Mouse (Mus musculus): Measurements from ENCODE around the gene Gsdmc4.
A peak's percentile ranks its signal among the peaks of the same experiment; 100 is the strongest.
"Not testable (repeated sequence)": the region's sequence is repeated elsewhere in the genome, so short reads cannot be mapped to it uniquely, and the experiment has no call there.

The Gsdmc4 gene

DNA sequence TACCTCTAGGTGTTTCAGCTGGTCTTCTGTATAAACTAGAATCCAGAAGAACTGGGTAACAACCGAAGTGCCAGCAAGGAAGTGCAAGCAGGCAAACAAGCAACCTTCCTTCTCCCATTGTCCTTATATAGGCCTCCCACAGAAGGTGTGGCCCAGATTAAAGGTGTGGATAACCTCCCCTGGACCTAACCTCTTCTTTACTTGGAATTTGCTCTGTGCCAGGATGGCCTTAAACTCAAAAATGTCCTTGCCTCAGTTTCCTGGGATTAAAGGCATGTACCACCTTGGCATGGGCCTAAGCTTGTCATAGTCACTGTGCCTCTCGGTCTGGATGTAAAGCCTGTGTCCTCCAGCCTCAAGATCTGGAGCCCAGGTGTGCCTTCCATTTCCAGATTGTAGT is at the start of gene Gsdmc4:
TSS of gene Gsdmc4 (minus strand) at position 101 of the 400 bp plus-strand sequence.
- DNase-seq = not testable (repeated sequence)

DNA sequence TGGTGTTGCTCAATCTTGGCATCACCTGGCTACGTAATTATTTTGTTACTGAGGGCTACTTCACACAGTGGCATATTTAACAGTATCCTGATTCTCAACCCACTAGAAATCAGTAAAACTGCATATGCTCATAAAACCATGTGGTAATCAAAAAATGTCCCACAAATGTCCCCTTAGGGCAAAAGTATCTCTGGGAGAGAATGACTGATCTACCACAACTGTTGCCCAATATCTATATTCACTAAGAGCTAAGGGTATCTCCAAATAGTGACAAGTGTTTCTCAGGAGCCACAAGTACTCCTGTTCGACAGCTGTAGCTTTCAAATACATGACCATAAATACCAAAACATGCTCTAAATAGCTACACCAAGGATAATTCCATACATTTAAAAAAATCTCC is 48.4 kb upstream of the Gsdmc4 start:
- DNase-seq = no peak

DNA sequence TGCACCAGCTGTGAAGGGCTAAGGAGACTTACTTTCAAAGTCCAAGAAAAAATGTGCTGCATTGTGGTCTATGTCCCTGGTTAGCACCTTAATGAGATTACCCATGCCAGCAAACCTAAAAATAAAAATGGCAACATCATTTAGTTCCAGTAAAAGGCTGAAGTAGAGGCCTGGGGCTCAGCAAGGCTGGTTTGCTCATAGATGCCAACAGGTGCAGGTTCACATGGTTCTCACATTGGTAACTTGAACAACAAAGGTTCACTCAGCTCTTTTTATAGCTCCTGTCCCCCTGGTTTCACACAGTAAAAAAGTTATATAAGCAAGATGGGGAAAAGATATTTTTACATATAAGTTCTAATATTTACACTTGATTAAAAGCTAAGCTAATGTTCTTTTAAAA is 45.5 kb upstream of the Gsdmc4 start:
- DNase-seq = no peak

DNA sequence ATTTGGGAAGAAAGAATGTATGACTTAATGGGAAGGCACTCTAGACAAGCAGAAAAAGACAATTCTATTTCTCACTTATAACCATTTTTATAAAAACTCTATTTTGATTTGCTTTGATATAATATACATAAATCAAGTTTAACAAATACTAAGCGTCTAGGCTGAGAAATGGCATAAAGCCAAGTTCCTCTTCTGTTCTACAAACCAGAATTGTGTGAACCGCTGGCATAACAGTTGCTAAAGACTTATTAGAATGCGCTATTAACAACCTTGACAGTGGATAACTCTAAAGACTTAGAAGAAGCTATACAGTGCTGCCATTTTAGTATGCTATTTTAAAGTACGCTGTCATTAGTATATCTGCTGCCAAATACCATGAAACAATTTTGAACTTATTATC is 41.2 kb upstream of the Gsdmc4 start:
- DNase-seq = no peak

DNA sequence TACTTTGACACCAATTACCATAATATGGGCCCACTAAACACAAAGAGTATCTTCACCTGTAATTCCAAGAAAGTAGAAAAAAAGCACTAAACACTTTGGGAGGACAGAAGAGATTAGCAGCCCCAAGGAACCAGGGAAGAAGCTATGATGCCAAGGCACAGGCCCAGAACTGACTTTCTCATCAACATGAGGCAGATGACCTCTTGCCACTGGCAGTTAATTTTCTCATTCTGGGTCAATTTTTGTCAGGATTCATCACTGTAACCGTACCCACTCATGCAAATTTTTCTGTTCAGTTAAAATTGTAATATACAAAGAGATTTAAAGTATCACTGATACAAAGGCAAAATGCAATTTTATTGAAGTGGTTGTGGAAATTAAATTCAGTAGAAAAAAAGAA is 29.1 kb upstream of the Gsdmc4 start:
- DNase-seq = no peak

DNA sequence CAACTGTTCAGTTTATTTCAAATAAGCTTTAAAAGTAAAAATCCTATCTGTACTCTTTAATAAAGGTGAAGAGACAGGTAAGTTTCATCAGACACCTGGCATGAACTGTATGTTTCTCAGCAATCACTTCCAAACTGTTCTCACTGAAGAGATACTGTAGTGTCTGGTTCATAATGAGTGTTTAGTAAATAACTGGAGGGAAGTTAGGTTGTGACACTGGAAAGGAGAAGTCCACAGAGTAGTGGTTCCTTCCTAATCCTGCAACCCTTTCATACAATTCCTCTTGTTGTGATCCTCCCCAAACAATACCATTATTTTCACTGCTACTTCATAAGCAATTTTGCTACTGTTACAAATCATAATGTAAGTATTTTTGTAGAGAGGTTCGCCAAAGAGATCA is 20.6 kb upstream of the Gsdmc4 start:
- DNase-seq = no peak

DNA sequence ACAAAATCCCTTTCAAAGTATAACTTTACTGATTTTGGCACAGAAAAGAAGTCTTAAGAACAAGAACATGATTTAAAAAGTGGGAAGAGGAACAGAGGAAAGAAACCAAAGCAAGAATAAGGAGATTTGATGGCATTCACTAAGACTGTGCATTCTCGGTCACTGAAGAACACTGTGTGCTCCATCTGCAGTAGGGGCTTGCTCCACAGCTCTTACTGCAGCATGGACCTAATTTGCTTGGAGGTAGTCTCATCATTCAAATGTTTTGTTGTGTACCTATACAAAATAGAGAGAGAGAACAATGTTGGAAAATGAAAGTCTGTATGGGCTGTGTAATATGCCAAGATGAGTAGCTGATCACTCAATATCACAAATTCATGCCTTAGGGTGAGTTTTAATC is 19.3 kb upstream of the Gsdmc4 start:
- DNase-seq = no peak

DNA sequence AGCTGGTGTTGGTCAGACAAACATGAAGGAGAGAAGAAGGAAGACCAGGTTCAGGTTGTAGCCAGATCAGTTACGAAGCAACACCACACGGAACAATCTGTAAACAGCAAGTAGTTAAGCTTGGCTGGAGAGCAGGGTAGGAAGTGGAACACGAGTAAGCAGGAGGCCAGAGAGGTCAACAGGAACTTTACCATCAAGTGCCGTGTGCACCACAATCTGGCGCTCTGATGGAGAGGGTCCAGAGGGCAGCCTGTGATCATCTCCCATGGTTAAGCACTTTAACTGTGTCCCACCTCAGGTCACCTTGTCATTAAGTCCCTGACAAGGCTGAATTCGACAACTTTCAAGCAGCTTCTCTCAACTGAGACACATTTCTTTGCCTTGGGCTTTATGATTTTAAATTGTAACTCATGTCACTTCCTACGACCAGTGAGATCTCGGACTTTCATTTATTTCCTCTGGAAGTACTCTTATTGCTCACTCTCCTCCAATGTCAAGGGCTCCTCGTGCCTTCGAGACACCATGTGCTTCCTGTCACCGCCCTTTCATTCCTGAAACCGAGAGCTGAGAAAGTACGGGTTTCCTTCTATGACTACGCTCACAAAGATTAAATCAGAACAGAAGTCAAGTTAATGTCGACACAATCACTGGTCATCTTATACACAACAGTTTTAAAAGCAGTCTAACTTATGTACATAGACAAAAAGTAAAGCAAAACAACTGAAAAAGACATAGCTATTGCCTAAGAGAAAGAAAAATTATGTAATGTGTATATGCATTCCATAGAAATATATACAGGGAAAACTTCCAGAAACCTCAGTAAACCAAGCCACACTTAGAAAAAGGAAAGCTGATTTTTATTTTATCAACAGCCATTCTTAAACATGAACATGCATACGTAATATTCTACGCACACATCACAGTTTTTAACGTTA is 18.3 kb upstream of the Gsdmc4 start:
- DNase-seq = no peak

DNA sequence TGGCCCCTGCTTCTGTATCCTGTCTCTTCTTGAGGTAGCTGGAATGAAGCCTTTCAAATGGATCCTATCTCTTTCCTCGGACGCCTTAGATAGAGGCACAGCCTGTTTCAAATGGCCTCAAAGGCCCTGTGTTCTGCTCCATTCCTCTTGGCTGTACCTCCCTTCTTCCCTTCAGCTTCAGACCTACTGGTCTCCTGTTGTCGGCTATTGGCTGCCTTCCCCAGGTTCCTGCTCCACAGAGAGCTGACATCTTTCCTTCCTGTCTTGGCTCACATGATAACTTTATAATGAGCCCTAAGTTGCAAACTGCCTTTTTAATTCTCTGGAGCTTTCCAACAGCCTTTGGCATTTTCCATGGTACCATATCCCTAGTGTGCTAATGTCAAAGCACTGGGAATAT is 14.1 kb upstream of the Gsdmc4 start:
- DNase-seq = no peak

DNA sequence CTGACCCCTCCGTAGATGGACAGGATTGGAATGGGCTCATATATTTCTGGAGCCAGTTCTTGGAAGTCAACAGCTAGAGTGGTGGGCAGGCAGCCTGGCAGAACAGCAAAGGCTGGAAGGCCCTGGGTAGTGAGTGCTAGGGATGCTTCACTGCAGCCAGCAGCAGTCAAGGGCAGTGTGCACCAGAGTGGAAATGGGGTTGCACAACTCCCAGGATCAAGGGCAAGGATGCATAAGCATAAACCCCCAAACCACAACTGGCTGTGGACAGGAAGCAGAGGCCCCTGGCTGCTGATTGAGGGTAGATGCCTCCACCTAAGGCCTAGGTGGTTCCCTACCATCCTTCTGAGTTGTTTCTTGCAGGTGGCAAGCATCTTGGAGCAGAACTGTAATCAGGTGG is 12.4 kb upstream of the Gsdmc4 start:
- DNase-seq = no peak

DNA sequence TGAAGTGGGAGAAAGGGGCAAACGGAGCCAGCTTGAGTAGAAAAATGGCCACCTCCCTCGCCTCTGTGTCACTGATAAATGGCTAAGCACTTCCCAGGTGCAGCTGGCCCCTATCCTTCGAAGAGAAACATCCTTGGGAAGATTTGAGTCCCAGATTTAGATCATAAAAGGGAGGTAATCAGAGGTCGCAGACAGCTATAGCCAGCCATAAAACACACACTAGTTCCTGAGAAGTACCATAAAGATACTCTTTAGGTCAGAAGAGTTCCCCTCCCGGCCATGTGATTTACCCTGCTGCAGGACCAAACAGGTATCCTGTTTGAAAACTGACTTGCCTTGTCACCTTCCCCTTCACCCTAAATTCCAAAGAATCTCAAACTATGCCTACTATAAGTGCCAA is 9.5 kb upstream of the Gsdmc4 start:
- not testable (repeated sequence) for DNase-seq

DNA sequence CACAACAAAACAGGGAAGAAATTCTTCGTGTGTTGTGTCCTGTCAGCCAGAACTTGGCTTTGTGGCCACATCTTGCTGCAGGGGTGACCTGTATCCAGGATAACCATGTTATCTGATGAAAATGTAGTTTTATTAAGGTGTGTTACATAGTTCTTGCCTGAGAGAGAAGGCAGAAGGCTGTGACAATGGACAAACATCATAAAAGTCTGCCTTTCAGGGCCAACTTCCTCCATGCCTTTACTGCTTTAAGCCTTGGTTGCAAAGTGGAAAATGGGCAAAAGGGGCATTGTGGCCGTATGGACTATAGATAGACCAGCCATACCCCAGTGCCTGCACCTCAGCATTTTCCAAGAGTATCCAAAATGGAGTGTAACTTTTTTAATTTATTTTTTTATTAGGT is 7.6 kb upstream of the Gsdmc4 start:
- DNase-seq = not testable (repeated sequence)

DNA sequence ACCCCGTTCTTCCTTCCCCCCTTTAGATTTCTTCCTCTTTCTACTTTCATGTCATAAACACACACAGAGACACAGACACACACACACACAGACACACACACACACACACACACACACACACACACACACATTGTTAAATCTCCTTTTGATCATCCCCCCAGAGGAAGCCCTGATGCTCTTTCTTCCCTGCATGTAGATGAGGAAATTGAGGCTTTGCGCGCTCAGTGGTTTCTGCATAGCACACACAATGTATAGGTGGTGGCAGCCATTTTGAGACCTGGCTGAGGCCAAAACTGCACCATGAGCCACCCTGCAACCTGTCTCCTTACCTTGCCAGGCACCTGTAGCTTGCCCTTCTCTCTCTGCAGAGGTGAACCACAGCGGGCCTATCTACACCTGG is 4.5 kb upstream of the Gsdmc4 start:
- not testable (repeated sequence) for DNase-seq

DNA sequence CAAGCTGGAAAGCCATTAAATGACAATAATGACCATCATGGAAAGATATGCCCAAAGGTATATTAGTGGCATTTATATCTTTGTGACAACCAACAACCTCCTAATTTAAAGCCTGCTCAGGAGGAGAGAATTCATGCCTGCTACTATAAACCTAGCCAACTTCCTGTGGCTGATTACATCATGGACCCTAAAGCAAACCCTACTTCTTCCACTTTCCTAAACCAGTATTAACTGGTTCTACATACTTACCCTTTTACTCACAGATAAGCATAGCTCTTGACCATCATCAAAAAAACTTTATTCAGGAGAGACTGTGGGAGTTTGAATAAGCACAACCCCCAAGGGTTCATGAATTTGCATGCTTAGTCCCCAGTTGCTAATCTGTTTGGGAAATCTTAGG is 2.2 kb downstream of the Gsdmc4 start:
- not testable (repeated sequence) for DNase-seq

DNA sequence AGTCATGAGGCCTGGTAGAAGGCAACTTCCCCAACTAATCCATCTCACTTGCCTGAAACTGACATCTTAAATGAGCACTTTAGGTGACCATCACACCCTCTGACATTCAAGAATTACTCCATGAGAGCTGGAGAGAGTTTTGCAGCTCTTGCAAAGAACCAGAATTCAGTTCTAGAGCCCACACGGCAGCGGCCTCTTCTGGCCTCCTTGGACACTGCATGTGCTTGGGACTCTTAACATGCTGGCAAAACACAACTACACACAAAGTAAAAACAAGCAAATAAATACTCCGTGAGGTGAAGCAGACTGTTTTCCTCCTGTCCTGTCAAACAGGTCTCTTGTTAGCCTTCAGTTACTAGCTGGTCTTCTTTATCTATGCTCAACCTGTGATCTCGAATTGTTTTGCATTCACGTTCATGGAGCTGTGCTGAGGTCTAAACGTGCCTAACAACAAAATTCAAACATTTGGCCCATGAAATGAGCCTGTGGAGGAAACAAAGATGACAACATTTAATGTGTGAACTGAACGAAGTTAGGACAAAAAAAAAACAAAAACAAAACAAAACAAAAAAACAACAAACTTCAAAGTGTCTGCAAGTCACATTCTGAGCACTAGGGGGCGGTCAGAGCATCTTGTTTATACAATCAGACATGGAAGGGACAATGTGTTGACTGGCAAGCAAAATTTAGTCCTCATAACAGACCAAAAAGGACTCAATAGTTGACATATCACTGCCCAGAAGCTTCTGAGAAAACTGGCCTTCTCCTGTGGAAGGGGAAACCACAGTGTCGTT is 16.3 kb downstream of the Gsdmc4 start:
- peak; percentile 47 for DNase-seq

DNA sequence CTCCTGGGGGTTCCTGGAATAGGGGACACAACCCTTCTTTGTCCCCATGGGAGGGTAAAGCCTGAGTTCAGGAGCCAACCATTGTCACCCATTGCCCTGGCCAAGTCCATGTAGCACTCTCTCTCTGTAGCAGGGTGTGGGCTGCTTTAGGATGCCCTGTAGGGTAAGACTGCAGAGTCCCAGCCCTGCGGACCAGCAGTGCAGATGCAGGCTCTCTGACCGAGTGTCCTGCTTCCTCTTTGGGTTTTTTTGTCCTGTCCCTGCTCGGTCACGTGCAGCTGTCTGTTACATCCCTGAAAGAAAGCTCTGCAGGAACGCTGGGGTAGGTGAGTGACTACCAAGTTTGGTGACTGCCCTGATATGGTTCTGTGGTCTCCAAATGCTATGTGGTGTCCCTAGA is 23.7 kb downstream of the Gsdmc4 start:
- DNase-seq = not testable (repeated sequence)

DNA sequence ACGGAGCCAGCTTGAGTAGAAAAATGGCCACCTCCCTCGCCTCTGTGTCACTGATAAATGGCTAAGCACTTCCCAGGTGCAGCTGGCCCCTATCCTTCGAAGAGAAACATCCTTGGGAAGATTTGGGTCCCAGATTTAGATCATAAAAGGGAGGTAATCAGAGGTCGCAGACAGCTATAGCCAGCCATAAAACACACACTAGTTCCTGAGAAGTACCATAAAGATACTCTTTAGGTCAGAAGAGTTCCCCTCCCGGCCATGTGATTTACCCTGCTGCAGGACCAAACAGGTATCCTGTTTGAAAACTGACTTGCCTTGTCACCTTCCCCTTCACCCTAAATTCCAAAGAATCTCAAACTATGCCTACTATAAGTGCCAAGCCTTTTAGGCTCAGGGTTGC is 24.1 kb downstream of the Gsdmc4 start:
- DNase-seq = not testable (repeated sequence)

DNA sequence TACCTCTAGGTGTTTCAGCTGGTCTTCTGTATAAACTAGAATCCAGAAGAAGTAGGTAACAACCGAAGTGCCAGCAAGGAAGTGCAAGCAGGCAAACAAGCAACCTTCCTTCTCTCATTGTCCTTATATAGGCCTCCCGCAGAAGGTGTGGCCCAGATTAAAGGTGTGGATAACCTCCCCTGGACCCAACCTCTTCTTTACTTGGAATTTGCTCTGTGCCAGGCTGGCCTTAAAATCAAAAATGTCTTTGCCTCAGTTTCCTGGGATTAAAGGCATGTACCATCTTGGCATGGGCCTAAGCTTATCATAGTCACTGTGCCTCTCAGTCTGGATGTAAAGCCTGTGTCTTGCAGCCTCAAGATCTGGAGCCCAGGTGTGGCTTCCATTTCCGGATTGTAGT is 33.6 kb downstream of the Gsdmc4 start, which contains the start of gene Gsdmc3:
TSS of gene Gsdmc3 (minus strand) at position 101 of the 400 bp plus-strand sequence.
- not testable (repeated sequence) for DNase-seq

DNA sequence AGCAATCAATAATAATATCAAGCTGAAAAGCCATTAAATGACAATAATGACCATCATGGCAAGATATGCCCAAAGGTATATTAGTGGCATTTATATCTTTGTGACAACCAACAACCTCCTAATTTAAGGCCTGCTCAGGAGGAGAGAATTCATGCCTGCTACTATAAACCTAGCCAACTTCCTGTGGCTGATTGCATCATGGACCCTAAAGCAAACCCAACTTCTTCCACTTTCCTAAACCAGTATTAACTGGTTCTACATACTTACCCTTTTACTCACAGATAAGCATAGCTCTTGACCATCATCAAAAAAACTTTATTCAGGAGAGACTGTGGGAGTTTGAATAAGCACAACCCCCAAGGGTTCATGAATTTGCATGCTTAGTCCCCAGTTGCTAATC is 35.9 kb downstream of the Gsdmc4 start:
- DNase-seq = not testable (repeated sequence)

DNA sequence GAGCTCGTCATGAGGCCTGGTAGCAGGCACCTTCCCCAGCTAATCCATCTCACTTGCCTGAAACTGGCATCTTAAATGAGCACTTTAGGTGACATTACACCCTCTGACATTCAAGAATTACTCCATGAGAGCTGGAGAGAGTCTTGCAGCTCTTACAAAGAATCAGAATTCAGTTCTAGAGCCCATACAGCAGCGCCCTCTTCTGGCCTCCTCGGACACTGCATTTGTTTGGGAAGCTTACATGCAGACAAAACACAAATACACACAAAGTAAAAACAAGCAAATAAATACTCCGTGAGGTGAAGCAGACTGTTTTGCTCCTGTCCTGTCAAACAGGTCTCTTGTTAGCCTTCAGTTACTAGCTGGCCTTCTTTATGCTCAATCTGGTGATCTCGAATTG is 50.1 kb downstream of the Gsdmc4 start:
- DNase-seq = peak; percentile 8
